Mouse (Mus musculus) C2C12 (cell line): ENCODE data around the gene Lrch1.

Experiments
- CEBPB ChIP-seq: IDR thresholded peaks from one replicate; pipeline ENCODE4 v1.6.1; 2011; ENCODE audit warnings: low read depth, mild to moderate bottlenecking, control low read depth, moderate library complexity
- CTCF ChIP-seq: IDR thresholded peaks from one replicate; pipeline ENCODE4 v1.5.1; 2011; ENCODE audit not compliant: control insufficient read depth, insufficient read depth, insufficient read length
- FOSL1 ChIP-seq: IDR thresholded peaks from one replicate; pipeline ENCODE4 v1.8.0; 2011; ENCODE audit warnings: mild to moderate bottlenecking, low read length; ENCODE audit not compliant: poor library complexity, insufficient read depth, severe bottlenecking
- MAX ChIP-seq: IDR thresholded peaks from one replicate; pipeline ENCODE4 v1.6.1; 2011; ENCODE audit warnings: mild to moderate bottlenecking, control low read depth
- MYOD1 ChIP-seq: IDR thresholded peaks from one replicate; pipeline ENCODE4 v1.6.1; 2011; ENCODE audit warnings: low read depth; ENCODE audit not compliant: control insufficient read depth, insufficient read length
- MYOG ChIP-seq: IDR thresholded peaks from one replicate; pipeline ENCODE4 v1.6.1; 2011; ENCODE audit not compliant: control insufficient read depth, insufficient read length; ENCODE audit errors: extremely low read depth
- USF1 ChIP-seq: IDR thresholded peaks from one replicate; pipeline ENCODE4 v1.6.1; 2011; ENCODE audit warnings: low read depth, mild to moderate bottlenecking, control low read depth, moderate library complexity

- TF ChIP-seq CTCF = no peak
- TF ChIP-seq CEBPB = no peak
- TF ChIP-seq FOSL1 = no peak
- no peak for TF ChIP-seq MAX
- TF ChIP-seq MYOG = no peak
- no peak for TF ChIP-seq USF1
- TF ChIP-seq MYOD1 = no peak
Observed at GRCm38 (mm10) chr14:74939355-74939754, 8.3 kb downstream of the Lrch1 start.
